Mouse (Mus musculus): ENCODE data around the gene Arih2. TPM values are rescaled to one million over a fixed set of nuclear protein-coding genes. Genes with fewer than 3 reads are reported as not detected.
"Not testable (repeated sequence)": the region's sequence is repeated elsewhere in the genome, so short reads cannot be mapped to it uniquely, and the experiment has no call there.

Gene Arih2
- polyA plus RNA-seq, 1 experiment from 2014 or later = 57.2 TPM

DNA sequence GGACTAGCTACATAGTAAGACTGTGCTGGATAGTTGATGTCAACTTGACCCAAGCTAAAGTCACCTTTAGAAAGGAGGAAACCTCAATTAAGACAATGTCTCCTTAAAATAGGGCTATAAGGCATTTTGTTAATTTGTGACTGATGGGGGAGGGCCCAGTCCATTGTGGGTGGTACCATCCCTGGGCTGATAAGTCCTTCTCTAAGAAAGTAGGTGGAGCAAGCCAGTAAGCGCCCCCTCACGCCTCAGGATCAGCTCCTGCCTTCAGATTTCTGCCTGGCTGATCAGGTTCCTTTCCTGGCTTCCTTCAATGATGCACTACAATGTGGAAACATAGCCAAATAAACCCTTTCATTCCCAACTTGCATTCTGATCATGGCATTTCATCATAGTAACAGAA is 13.8 kb downstream of the Arih2 start:
- Histone ChIP-seq H3K36me3 (peaks cover 5% of the 10 kb centered on the region; the same call in 1 of the 2 replicates), H3K9ac (no peak overlapping the region), H3K4me2 (replicated peaks) (no peak overlapping the region), H3K4me1 (no peaks in the 10 kb centered on the region), H3K27ac (no peak overlapping the region), H3K9me3 (no peaks in the 10 kb centered on the region), H3K27me3 (replicated peaks) (no peaks in the 10 kb centered on the region), H3K4me3 (no peak overlapping the region)
- 89% methylated on average over 2 of the region's 2 CpGs for WGBS
- no peak for ATAC-seq (ENCODE audit: low FRiP score, low read depth)

DNA sequence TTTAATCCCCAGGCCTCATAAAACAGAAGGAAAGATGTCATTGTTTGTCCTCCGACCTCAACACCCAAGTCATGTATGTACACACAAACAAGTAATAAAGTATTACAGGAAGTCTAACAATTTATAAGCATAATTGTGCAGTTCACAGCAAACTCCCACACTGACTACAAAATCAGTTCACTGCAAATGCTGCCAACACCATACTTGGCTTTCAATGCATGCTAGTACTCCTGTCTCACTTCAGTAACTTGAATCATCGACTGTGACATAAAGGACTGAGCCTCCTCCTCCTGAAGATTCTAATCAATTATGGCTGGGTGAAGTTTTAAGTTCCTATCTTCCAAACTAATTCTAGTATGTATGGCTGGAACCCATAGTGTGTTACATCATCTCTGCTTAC is 15.3 kb downstream of the Arih2 start:
- 78% methylated on average over 2 of the region's 2 CpGs for WGBS
- peaks cover 9% of the 10 kb centered on the region for H3K36me3 ChIP-seq
- H3K9me3 ChIP-seq = no peaks in the 10 kb centered on the region
- H3K4me2 ChIP-seq (replicated peaks) = no peak overlapping the region
- no peaks in the 10 kb centered on the region for H3K27me3 ChIP-seq (replicated peaks)
- H3K9ac ChIP-seq = no peak overlapping the region
- no peak for ATAC-seq (ENCODE audit: low FRiP score, low read depth)
- H3K4me1 ChIP-seq = no peaks in the 10 kb centered on the region
- H3K4me3 ChIP-seq = no peak overlapping the region
- no peak overlapping the region for H3K27ac ChIP-seq

DNA sequence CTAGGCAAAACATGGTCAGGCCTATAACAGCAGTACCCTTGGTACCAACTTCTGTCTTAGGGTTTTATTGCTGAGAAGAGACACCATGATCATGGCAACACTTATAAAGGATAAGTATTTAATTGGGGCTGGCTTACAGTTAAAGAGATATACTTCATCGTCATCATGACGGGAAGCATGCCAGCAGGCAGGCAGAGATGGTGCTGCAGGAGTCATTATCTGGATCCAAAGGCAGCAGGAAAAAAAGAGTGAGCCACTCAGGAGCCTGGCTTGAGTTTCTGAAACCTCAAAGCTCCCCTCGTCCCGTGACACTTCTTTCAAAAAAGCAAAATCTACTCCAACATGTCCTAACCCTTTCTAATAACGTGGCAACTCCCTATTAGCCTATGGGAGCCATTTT is 16.8 kb downstream of the Arih2 start:
- no peak overlapping the region for H3K4me2 ChIP-seq (replicated peaks)
- H3K4me1 ChIP-seq = no peaks in the 10 kb centered on the region
- H3K27ac ChIP-seq = no peak overlapping the region
- H3K27me3 ChIP-seq (replicated peaks) = no peaks in the 10 kb centered on the region
- no peaks in the 10 kb centered on the region for H3K9me3 ChIP-seq
- H3K36me3 ChIP-seq = peaks cover 9% of the 10 kb centered on the region
- H3K9ac ChIP-seq = no peak overlapping the region
- WGBS = 91% methylated on average over 5 of the region's 5 CpGs
- ATAC-seq (ENCODE audit: low FRiP score, low read depth) = no peak
- no peak overlapping the region for H3K4me3 ChIP-seq

DNA sequence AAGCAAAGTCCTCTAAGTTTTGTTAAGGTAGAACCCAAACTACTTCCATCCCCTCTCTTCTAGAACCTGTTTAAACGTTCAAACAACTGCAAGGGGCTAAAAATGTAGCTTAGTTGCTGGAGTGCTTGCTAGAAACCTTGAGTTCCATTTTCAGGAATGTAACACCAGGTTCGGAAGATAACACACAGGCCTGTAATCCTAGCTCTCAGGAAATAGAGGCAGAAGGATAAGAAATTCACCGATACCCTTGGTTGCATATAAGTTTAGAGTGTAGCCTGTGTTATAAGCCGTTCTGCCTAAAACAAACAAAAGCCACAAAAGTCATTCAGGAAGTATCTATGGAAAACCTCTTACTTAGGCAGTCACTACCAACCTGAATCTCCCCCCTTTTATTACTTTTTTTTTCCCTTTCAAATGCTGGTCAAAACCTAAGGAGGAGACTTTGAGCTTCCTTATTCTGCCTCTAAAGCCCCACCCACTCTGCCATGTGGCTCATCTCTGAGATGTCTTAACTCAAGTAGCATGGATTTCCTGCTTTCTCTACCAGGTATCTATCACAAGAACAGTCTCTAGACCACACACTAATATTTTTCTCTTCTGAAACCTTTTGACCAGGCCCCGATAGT is 17.4 kb downstream of the Arih2 start:
- no peak overlapping the region for H3K4me3 ChIP-seq
- H3K4me1 ChIP-seq = no peaks in the 10 kb centered on the region
- no peak for ATAC-seq (ENCODE audit: low FRiP score, low read depth)
- no peak overlapping the region for H3K9ac ChIP-seq
- no peak overlapping the region for H3K4me2 ChIP-seq (replicated peaks)
- WGBS = 95% methylated on average over 5 of the region's 5 CpGs
- H3K36me3 ChIP-seq = peaks cover 9% of the 10 kb centered on the region
- H3K27me3 ChIP-seq (replicated peaks) = no peaks in the 10 kb centered on the region
- no peak overlapping the region for H3K27ac ChIP-seq
- H3K9me3 ChIP-seq = no peaks in the 10 kb centered on the region

DNA sequence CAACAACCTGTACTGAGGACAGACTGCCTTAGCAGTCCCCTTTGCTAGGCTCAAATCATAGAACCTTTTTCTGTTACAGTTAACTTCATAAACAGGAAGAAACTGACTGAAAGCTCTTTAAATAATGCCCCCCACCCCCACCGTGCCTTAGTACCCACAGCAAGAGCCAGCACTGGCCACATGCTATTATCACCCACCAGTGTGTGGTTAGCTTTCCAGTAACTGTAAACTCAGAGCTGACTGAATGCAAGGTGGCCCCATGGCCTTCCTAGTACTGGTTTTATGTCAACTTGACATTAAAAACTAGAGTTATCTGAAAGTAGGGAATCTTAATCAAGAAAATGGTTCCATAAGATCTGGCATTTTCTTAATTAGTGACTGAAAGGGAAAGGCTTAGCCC is 18.5 kb downstream of the Arih2 start:
- H3K4me2 ChIP-seq (replicated peaks) = no peak overlapping the region
- WGBS = 80% methylated on average over 1 of the region's 1 CpGs
- ATAC-seq (ENCODE audit: low FRiP score, low read depth) = no peak
- H3K27me3 ChIP-seq (replicated peaks) = no peaks in the 10 kb centered on the region
- no peak overlapping the region for H3K9ac ChIP-seq
- H3K36me3 ChIP-seq = peaks cover 11% of the 10 kb centered on the region
- no peak overlapping the region for H3K27ac ChIP-seq
- H3K9me3 ChIP-seq = no peaks in the 10 kb centered on the region
- no peak overlapping the region for H3K4me3 ChIP-seq
- H3K4me1 ChIP-seq = no peaks in the 10 kb centered on the region

DNA sequence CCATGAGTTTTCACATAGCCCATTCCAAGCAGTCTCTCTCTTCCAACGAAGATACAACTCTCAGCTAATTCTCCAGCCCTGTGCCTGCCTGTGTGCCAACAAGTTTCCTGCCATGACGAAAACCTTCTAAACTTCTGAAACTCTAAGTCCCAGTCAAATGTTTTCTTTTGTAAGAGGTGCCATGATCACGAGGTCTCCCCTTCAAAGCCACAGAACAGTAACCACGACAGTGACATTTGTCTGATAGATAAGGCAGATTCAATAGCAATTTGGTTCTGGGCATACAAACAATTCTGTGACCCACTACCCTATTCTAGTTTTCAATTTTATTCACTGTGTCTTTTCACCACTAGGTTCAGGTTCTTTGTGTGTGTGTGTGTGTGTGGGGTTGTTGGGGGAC is 21.0 kb downstream of the Arih2 start:
- Histone ChIP-seq H3K27me3 (replicated peaks) (no peaks in the 10 kb centered on the region), H3K9me3 (no peaks in the 10 kb centered on the region), H3K4me3 (no peak overlapping the region), H3K9ac (no peak overlapping the region), H3K4me2 (replicated peaks) (no peak overlapping the region), H3K4me1 (no peaks in the 10 kb centered on the region), H3K27ac (no peak overlapping the region), H3K36me3 (peaks cover 19% of the 10 kb centered on the region)
- WGBS = 90% methylated on average over 4 of the region's 4 CpGs
- ATAC-seq (ENCODE audit: low FRiP score, low read depth) = no peak

DNA sequence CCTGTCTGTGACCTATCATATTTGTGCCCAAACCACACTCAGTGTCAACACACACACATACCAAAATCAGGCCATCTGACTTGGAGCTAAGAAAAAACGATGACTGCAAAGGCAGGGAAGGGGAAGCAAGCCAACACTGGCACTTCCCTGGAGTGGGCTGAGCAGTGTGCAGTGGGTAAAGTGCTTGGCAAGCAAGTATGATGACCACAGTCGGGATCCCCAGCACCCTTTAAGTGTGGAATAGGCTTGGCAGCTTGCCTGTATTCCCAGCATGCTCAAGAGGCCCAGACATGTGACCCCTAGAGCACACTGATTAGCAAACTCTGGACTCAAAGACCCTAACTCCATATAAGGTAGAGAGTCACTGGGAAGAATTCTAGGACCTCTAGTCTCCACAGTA is 22.7 kb downstream of the Arih2 start:
- no peaks in the 10 kb centered on the region for H3K9me3 ChIP-seq
- H3K27ac ChIP-seq = no peak overlapping the region
- H3K4me3 ChIP-seq = no peak overlapping the region
- H3K36me3 ChIP-seq = peaks cover 19% of the 10 kb centered on the region
- no peak overlapping the region for H3K9ac ChIP-seq
- ATAC-seq (ENCODE audit: low FRiP score, low read depth) = no peak
- H3K4me2 ChIP-seq (replicated peaks) = no peak overlapping the region
- no peaks in the 10 kb centered on the region for H3K27me3 ChIP-seq (replicated peaks)
- WGBS = 84% methylated on average over 2 of the region's 2 CpGs
- no peaks in the 10 kb centered on the region for H3K4me1 ChIP-seq

DNA sequence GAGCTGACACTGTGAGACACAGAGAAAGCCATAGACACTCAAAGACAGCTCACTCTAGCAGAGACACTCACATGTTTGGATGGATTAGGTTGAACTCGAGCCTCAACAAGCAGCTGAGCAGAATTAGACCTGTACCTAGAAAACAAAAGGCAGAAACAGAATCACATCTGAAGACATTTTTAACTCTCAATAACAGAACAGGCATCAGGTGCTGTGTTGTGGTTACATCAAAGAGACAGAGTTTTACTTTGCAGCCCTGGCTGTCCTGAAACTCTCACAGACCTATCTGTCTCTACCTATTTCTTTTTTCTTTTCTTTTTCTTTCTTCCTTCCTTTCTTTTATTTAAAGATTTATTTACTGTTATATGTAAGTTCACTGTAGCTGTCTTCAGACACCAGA is 31.9 kb downstream of the Arih2 start:
- no peak overlapping the region for H3K4me2 ChIP-seq (replicated peaks)
- 94% methylated on average over 1 of the region's 1 CpGs for WGBS

DNA sequence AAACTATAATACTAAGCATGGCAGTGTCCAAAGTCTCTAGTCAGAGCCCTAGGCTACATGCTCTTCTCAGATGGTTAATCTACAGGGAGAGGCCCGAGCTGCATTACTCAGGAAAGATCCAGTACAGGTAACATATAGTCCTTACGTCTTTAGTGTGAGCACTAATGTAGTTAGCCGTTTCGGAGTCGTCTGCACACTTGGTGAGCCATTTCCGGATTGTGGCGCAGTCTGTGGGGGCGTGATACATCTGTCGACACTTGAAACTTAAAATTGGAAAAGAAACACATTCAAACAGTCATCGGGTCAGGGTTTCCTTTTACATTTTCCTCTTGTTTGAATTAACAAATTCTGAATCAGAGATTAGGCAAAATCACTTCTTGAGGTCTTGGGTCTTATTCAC is 37.7 kb downstream of the Arih2 start:
- Histone ChIP-seq H3K27me3 (replicated peaks) (no peaks in the 10 kb centered on the region), H3K9ac (no peak overlapping the region), H3K4me1 (no peaks in the 10 kb centered on the region), H3K4me2 (replicated peaks) (no peak overlapping the region), H3K27ac (no peak overlapping the region), H3K36me3 (peaks cover 82% of the 10 kb centered on the region), H3K4me3 (no peak overlapping the region), H3K9me3 (no peaks in the 10 kb centered on the region)
- no peak for ATAC-seq (ENCODE audit: low FRiP score, low read depth)
- 97% methylated on average over 10 of the region's 10 CpGs for WGBS

More for the DNA sequence above, 31.9 kb downstream of the Arih2 start:
- Histone ChIP-seq H3K4me1 (no peaks in the 10 kb centered on the region), H3K36me3 (peaks cover 43% of the 10 kb centered on the region), H3K27me3 (replicated peaks) (no peaks in the 10 kb centered on the region), H3K27ac (no peak overlapping the region), H3K9me3 (no peaks in the 10 kb centered on the region), H3K9ac (no peak overlapping the region), H3K4me3 (no peak overlapping the region)
- no peak for ATAC-seq (ENCODE audit: low FRiP score, low read depth)

DNA sequence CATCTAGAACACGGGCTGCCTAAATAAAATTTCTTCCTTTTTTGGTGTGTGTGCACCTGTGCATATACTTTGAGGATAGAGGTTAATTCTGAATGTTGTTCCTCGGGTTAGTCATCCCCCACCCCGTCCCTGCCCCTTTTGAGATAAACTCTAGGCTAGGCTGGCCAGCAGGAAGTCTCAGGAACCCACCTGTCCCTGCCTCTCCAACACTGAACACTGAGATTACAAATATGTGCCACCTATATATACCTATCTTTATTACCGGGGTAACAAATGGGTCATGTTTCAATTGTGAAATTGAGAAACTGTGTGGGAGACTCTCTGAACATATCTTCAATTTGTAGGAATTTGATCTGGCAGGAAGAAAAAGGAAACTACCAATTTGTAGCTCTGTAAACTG is 40.3 kb downstream of the Arih2 start:
- no peak overlapping the region for H3K27ac ChIP-seq
- no peak overlapping the region for H3K4me2 ChIP-seq (replicated peaks)
- WGBS = 94% methylated on average over 4 of the region's 4 CpGs
- H3K9ac ChIP-seq = no peak overlapping the region
- no peaks in the 10 kb centered on the region for H3K4me1 ChIP-seq
- ATAC-seq (ENCODE audit: low FRiP score, low read depth) = no peak
- no peaks in the 10 kb centered on the region for H3K9me3 ChIP-seq
- no peaks in the 10 kb centered on the region for H3K27me3 ChIP-seq (replicated peaks)
- H3K4me3 ChIP-seq = no peak overlapping the region
- H3K36me3 ChIP-seq = peaks cover 92% of the 10 kb centered on the region

DNA sequence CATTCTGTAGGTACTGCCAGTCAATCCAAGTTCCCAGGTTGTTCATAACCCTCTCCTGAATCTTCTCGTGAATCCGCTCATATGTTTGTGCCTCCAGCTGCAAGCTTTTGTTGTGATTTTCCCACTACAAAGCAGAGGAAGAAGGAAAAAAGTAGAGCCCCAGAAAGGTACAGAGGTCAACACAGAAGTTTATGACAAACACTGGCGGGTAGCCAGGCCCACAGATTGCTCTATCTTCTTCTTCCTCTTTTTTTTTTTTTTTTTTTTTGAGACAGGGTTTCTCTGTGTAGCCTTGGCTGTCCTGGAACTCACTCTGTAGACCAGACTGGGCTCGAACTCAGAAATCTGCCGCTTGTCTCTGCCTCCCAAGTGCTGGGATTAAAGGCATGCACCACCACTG is 41.3 kb downstream of the Arih2 start:
- H3K4me2 ChIP-seq (replicated peaks); H3K4me3 ChIP-seq; ATAC-seq (ENCODE audit: low FRiP score, low read depth); H3K4me1 ChIP-seq; H3K27me3 ChIP-seq (replicated peaks); H3K9me3 ChIP-seq; H3K9ac ChIP-seq; H3K27ac ChIP-seq: not testable (repeated sequence)
- 89% methylated on average over 5 of the region's 5 CpGs for WGBS
- peaks cover 93% of the 10 kb centered on the region for H3K36me3 ChIP-seq

DNA sequence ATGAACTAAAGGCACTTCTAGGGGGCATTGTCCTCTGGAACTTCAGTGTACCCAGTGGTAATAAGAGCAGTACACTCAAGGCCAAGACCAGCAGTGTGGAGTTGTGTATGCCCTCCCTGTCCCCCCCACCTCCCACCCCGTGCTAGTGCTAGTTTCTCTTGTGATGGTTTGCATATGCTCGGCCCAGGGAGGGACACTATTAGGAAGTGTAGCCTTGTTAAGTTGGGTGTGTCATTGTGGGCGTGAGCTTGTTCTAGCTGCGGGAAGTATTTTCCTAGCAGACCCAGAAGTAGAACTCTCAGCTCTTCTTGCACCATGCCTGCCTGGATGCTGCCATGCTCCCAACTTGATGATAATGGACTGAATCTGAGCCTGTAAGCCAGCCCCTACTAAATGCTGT is 47.2 kb downstream of the Arih2 start:
- Histone ChIP-seq H3K4me1 (0 out of 2 replicates have a peak, but pooled peaks cover 10% of the 10 kb centered on the region), H3K4me2 (replicated peaks) (no peak overlapping the region), H3K9me3 (no peaks in the 10 kb centered on the region), H3K27ac (no peak overlapping the region), H3K36me3 (peaks cover 51% of the 10 kb centered on the region), H3K27me3 (replicated peaks) (no peaks in the 10 kb centered on the region), H3K9ac (no peak overlapping the region), H3K4me3 (no peak overlapping the region)
- 90% methylated on average over 4 of the region's 4 CpGs for WGBS
- no peak for ATAC-seq (ENCODE audit: low FRiP score, low read depth)

DNA sequence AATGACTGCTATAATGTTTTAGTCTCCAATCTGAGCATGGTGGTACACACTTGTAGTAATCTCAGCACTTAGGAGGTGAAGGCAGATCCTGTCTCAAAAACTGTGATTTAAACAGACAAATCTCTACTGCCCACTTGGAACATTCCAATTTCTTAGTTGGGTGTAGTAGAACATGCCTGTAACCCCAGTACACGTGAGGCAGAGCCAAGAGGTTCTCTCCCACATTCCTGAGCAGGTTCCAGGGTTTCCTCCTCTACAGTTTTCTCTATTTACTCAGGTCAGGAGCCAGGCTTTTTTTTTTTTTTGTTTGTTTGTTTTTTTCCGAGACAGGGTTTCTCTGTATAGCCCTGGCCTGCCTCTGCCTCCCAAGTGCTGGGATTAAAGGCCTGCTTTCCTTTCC is 49.2 kb downstream of the Arih2 start:
- Histone ChIP-seq H3K27me3 (replicated peaks) (no peaks in the 10 kb centered on the region), H3K4me3 (no peak overlapping the region), H3K4me2 (replicated peaks) (no peak overlapping the region), H3K36me3 (peaks cover 36% of the 10 kb centered on the region), H3K9me3 (no peaks in the 10 kb centered on the region), H3K9ac (no peak overlapping the region), H3K27ac (no peak overlapping the region), H3K4me1 (0 out of 2 replicates have a peak, but pooled peaks cover 14% of the 10 kb centered on the region)
- 63% methylated on average over 2 of the region's 2 CpGs for WGBS
- ATAC-seq (ENCODE audit: low FRiP score, low read depth) = no peak
